Mouse (Mus musculus) hindbrain, embryonic 15.5 days (tissue): ENCODE measurements at regions not wholly inside any gene's neighbourhood (a gene's known extent, or its start where the extent isn't known, plus 50 kb on each side); places are given as distances from the start of the nearest gene placed in this dataset.
A peak's percentile ranks its signal among the peaks of the same experiment; 100 is the strongest.

Source experiments
- ATAC-seq: fragments of 200-750 bp; cut with Nextera tagmentation; 2 replicates; pipeline ENCODE4 v1.8.0; 2017; ENCODE audit warnings: low read depth, moderate number of reproducible peaks, moderate TSS enrichment; ENCODE audit not compliant: low FRiP score
- H3K27ac ChIP-seq: fragments of 300-500 bp; sonication (generic); replicated peaks from 2 replicates; pipeline ENCODE4 v1.5.1; 2015; ENCODE audit warnings: mild to moderate bottlenecking, inconsistent platforms
- H3K27me3 ChIP-seq: fragments of 300-500 bp; sonication (generic); 2 replicates; pipeline ENCODE4 v1.6.1; 2015; ENCODE audit warnings: control low read depth, inconsistent platforms
- H3K36me3 ChIP-seq: fragments of 300-500 bp; sonication (generic); 2 replicates; pipeline ENCODE4 v1.6.1; 2015; ENCODE audit warnings: control low read depth, inconsistent platforms
- H3K4me1 ChIP-seq: fragments of 300-500 bp; sonication (generic); replicated peaks from 2 replicates; pipeline ENCODE4 v1.6.1; 2015; ENCODE audit warnings: control low read depth, inconsistent platforms
- H3K4me2 ChIP-seq: fragments of 300-500 bp; sonication (generic); 2 replicates; pipeline ENCODE4 v1.6.1; 2015; ENCODE audit warnings: moderate library complexity, mild to moderate bottlenecking, inconsistent platforms
- H3K4me3 ChIP-seq: fragments of 300-500 bp; sonication (generic); 2 replicates; pipeline ENCODE4 v1.5.1; 2015; ENCODE audit warnings: mild to moderate bottlenecking, inconsistent platforms
- H3K9ac ChIP-seq: fragments of 300-500 bp; sonication (generic); 2 replicates; pipeline ENCODE4 v1.6.1; 2015; ENCODE audit warnings: inconsistent platforms
- H3K9me3 ChIP-seq: fragments of 300-500 bp; sonication (generic); 2 replicates; pipeline ENCODE4 v1.6.1; 2016; ENCODE audit warnings: control low read depth, inconsistent platforms
- WGBS: fragments of 180-500 bp; shearing (Covaris S2); methylation state at CpG from one replicate; pipeline ENCODE4 v1.1.7; 2015; 5-methylcytosine and 5-hydroxymethylcytosine counted together

DNA sequence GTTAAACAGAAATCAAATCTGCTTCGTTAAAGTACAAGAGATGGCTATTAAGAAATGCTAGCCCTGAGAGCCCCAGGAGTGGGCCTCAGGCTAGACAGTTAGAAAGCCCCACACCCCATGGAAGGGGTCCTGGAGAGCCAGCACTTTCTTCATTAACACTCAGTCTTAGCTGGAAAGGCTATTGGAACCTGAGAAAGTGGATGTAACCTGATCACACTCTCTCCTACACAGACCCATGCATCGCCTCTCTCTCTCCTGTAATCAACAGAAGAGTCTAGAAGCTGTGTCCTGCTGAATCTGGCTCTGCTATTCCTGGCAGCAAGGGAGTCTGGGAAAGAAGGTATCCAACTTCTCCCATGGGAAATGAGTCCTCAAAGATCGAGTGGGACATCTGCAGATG is 64.8 kb upstream of the Atl2 start:
- no peak overlapping the region for H3K4me3 ChIP-seq
- 61% methylated on average over 3 of the region's 3 CpGs for WGBS
- H3K4me2 ChIP-seq: no peak overlapping the region
- no peaks in the 10 kb centered on the region for H3K36me3 ChIP-seq
- ATAC-seq: no peak
- H3K4me1 ChIP-seq: no peaks in the 10 kb centered on the region
- H3K9me3 ChIP-seq: no peaks in the 10 kb centered on the region
- no peak overlapping the region for H3K9ac ChIP-seq
- no peaks in the 10 kb centered on the region for H3K27me3 ChIP-seq
- H3K27ac ChIP-seq: no peak overlapping the region

DNA sequence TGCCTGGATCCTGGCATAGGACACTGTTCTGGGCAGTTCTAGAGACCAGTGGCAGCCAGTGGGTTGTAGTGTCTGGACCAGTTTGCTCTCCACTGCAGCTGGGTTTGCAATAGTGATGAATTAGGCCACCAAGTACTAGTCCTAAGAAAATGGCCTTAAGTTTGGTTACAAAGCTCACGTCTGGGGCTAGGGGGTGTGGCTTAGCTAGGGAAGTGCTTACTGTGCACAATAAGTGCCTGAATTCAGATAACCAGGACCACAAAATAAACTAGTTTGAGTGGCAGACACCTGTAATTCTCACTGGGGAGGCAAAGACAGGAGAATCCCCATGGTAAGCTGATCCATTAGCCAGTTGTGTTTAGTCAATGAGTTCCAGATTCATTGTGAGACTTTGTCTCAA is 59.3 kb upstream of the Atl2 start:
- no peak overlapping the region for H3K4me3 ChIP-seq
- WGBS: 58% methylated on average over 1 of the region's 1 CpGs
- no peak overlapping the region for H3K27ac ChIP-seq
- no peaks in the 10 kb centered on the region for H3K4me1 ChIP-seq
- no peaks in the 10 kb centered on the region for H3K36me3 ChIP-seq
- no peak overlapping the region for H3K9ac ChIP-seq
- no peak for ATAC-seq
- no peaks in the 10 kb centered on the region for H3K27me3 ChIP-seq
- no peaks in the 10 kb centered on the region for H3K9me3 ChIP-seq
- H3K4me2 ChIP-seq: no peak overlapping the region

DNA sequence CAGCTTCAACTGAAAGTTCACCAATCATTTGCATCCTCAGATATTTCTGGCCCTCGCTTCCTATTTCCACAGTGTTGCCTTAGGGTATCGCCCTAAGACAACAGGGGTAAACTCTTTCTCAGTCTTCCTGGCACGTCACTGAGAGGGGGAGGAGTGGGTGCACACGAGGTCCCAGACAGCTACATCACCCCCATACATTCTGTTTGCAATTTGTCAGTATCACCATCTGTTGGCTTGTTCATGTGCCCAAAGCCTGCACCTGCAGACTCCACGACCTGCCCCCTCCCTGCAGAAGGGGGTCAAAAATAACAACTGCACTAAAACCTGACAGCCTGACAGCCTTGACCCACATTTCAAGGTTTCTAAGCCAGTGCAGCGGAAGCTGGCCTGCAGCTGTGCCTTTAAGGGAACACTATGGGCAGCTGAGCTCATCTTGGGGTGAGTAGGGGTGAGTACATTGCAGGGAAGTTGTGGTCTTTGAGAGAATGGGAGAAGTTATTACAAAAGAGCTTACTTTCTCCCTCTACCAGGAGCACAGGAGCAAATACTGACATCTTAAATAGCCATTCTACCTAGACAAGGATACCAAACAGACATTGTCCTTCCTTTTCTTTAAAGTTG is 58.8 kb upstream of the Atl2 start:
- no peak overlapping the region for H3K4me3 ChIP-seq
- H3K9me3 ChIP-seq: no peaks in the 10 kb centered on the region
- H3K9ac ChIP-seq: no peak overlapping the region
- H3K4me2 ChIP-seq: no peak overlapping the region
- no peaks in the 10 kb centered on the region for H3K4me1 ChIP-seq
- H3K36me3 ChIP-seq: no peaks in the 10 kb centered on the region
- 67% methylated on average over 6 of the region's 6 CpGs for WGBS
- ATAC-seq: no peak
- no peak overlapping the region for H3K27ac ChIP-seq
- no peaks in the 10 kb centered on the region for H3K27me3 ChIP-seq

DNA sequence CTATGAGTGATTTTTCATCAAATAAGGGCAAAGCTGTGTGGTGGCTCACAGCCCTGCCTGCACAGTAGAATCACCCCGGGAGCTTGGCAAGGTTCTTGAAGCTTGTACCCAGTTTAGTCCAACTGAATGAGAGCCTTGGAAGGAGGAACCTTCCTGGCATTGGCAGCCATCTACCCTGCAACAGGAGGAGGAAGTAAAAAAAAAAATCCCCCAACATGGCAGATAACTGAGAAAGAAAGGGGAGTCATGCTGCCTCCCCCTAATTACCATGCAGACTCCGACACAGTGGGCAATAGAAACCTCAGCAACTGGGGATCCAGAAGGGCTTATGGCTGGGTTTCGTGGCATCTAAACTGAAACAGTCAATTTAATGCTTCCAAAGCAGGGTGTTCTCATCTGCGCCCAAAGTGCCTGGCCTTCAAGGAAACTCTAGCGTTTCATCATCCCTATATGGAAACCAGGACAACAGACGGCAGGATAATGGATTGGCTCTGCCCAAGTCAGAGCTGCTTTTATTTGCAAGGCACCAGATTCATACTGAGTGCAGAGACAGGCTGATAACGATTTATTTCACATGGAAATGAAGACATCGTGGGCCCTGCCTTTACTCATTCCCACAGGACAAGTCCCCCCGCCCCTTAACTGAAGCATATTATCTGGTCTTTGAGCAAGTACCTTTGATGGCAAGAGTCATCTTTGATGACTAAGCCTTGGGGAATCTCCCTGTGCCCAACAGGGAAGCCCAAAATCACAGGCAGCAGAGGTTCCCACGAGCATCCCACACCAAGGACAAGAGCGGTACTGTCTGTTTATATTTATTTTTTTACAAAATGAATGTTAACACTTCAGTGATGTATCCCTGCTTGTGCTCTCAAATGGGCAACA is 52.9 kb upstream of the Atl2 start:
- peak; percentile 57 for ATAC-seq
- Histone ChIP-seq H3K4me1 (peaks cover 14% of the 10 kb centered on the region), H3K27me3 (no peaks in the 10 kb centered on the region), H3K27ac (peak overlapping the region; percentile 73), H3K9ac (no peak overlapping the region), H3K4me3 (no peak overlapping the region), H3K36me3 (no peaks in the 10 kb centered on the region), H3K4me2 (peak overlapping the region; percentile 8; the same call in 1 of the 2 replicates), H3K9me3 (no peaks in the 10 kb centered on the region)
- 26% methylated on average over 11 of the region's 11 CpGs for WGBS
